Mouse (Mus musculus): ENCODE results near the gene Lsr.

Gene Lsr

GRCm38 (mm10) chr7:30973251-30973500 is at the start of gene Lsr:
Lsr (minus strand) TSS chr7:30973464.
- no peak for DNase-seq (ENCODE audit: low read depth)

GRCm38 (mm10) chr7:31017104-31017901 is 44.0 kb upstream of the Lsr start:
- peak; percentile 36 for DNase-seq (ENCODE audit: low read depth)

GRCm38 (mm10) chr7:31012971-31013370 is 39.7 kb upstream of the Lsr start:
- no peak for DNase-seq (ENCODE audit: low read depth)

GRCm38 (mm10) chr7:31008889-31009288 is 35.6 kb upstream of the Lsr start:
- DNase-seq (ENCODE audit: low read depth), result no peak

- no peak for DNase-seq (ENCODE audit: low read depth)
These were observed 34.9 kb upstream of the Lsr start for GRCm38 (mm10) chr7:31008175-31008574.

- DNase-seq (ENCODE audit: low read depth), result no peak
These were observed 34.5 kb upstream of the Lsr start for GRCm38 (mm10) chr7:31007775-31008174.

GRCm38 (mm10) chr7:31002650-31003049 is 29.4 kb upstream of the Lsr start:
- no peak for DNase-seq (ENCODE audit: low read depth)

- peak; percentile 88 for DNase-seq (ENCODE audit: low read depth)
These were observed 27.3 kb upstream of the Lsr start for GRCm38 (mm10) chr7:31000505-31001020.

- no peak for DNase-seq (ENCODE audit: low read depth)
These were observed 23.2 kb upstream of the Lsr start for GRCm38 (mm10) chr7:30996491-30996890.

GRCm38 (mm10) chr7:30993986-30994385 is 20.7 kb upstream of the Lsr start:
- DNase-seq (ENCODE audit: low read depth), result peak; percentile 80

GRCm38 (mm10) chr7:30992148-30992547 is 18.9 kb upstream of the Lsr start:
- no peak for DNase-seq (ENCODE audit: low read depth)

- DNase-seq (ENCODE audit: low read depth), result no peak
These were observed 15.4 kb upstream of the Lsr start for GRCm38 (mm10) chr7:30988519-30989162.

GRCm38 (mm10) chr7:30985357-30985756 is 12.1 kb upstream of the Lsr start:
- DNase-seq (ENCODE audit: low read depth), result no peak

GRCm38 (mm10) chr7:30981703-30982102 is 8.4 kb upstream of the Lsr start:
- no peak for DNase-seq (ENCODE audit: low read depth)

- peak; percentile 71 for DNase-seq (ENCODE audit: low read depth)
These were observed 431 bp upstream of the Lsr start, which contains the start of gene Fam187b for GRCm38 (mm10) chr7:30973501-30974289. Fam187b (plus strand) TSS chr7:30973790.

- DNase-seq (ENCODE audit: low read depth), result no peak
These were observed 626 bp downstream of the Lsr start for GRCm38 (mm10) chr7:30972426-30973250.

GRCm38 (mm10) chr7:30971901-30972300 is 1.4 kb downstream of the Lsr start:
- DNase-seq (ENCODE audit: low read depth), result no peak

GRCm38 (mm10) chr7:30969174-30969573 is 4.1 kb downstream of the Lsr start:
- no peak for DNase-seq (ENCODE audit: low read depth)

GRCm38 (mm10) chr7:30968611-30969010 is 4.7 kb downstream of the Lsr start:
- no peak for DNase-seq (ENCODE audit: low read depth)

- DNase-seq (ENCODE audit: low read depth), result no peak
These were observed 6.6 kb downstream of the Lsr start for GRCm38 (mm10) chr7:30966657-30967056.

GRCm38 (mm10) chr7:30965677-30966076 is 7.6 kb downstream of the Lsr start:
- DNase-seq (ENCODE audit: low read depth), result no peak

GRCm38 (mm10) chr7:30964366-30964765 is 8.9 kb downstream of the Lsr start:
- no peak for DNase-seq (ENCODE audit: low read depth)

Measured in fibroblast of lung, adult 2 months (primary cell).